ENCODE assay signal across 9 mouse cellular contexts in genomic region chr3:55353169-55353568, GRCm38 (mm10).
A peak's percentile ranks its signal among the peaks of the same experiment; 100 is the strongest.
DNase-seq lines count a peak whose midpoint lies in the region; ATAC-seq lines count a peak whose summit lies in the region.
"Had no signal": no experiment of that assay in that cellular context is flagged by ENCODE, and none has a peak within 500 bp of the region (broad histone marks: within the 10 kb centered on the region; RNA-seq: fewer than 3 reads in every experiment).

No protein-coding gene starts in this region.

- H3K9me3 ChIP-seq in hindbrain, embryonic 12.5 days (replicated peaks), result no peaks in the 10 kb centered on the region
- H3K9me3 ChIP-seq in hindbrain, embryonic 16.5 days (ENCODE audit: control insufficient read depth, low read length), result no peaks in the 10 kb centered on the region
- H3K9me3 ChIP-seq in forebrain, embryonic 13.5 days (replicated peaks), result no peaks in the 10 kb centered on the region
- no peaks in the 10 kb centered on the region for H3K9me3 ChIP-seq in midbrain, embryonic 13.5 days

- H3K4me1 ChIP-seq in hindbrain, embryonic 12.5 days, result peaks cover 64% of the 10 kb centered on the region
- peaks cover 45% of the 10 kb centered on the region for H3K4me1 ChIP-seq in hindbrain, embryonic 16.5 days (ENCODE audit: control insufficient read depth, insufficient read depth, low read depth, low read length)
- peaks cover 63% of the 10 kb centered on the region for H3K4me1 ChIP-seq in forebrain, embryonic 13.5 days
- peaks cover 62% of the 10 kb centered on the region for H3K4me1 ChIP-seq in midbrain, embryonic 13.5 days (replicated peaks)

- no peak overlapping the region for H3K4me3 ChIP-seq in hindbrain, embryonic 12.5 days
- no peak overlapping the region for H3K4me3 ChIP-seq in hindbrain, embryonic 16.5 days (ENCODE audit: low read length)
- H3K4me3 ChIP-seq in forebrain, embryonic 13.5 days, result no peak overlapping the region
- H3K4me3 ChIP-seq in midbrain, embryonic 13.5 days (replicated peaks), result no peak overlapping the region

- ATAC-seq in hindbrain, embryonic 12.5 days (ENCODE audit: low FRiP score), result no peak
- ATAC-seq in hindbrain, embryonic 16.5 days, result no peak
- no peak for ATAC-seq in forebrain, embryonic 13.5 days
- ATAC-seq in midbrain, embryonic 13.5 days, result no peak

- H3K4me2 ChIP-seq in hindbrain, embryonic 12.5 days (replicated peaks), result no peak overlapping the region
- no peak overlapping the region for H3K4me2 ChIP-seq in hindbrain, embryonic 16.5 days (ENCODE audit: low read length)
- H3K4me2 ChIP-seq in forebrain, embryonic 13.5 days, result no peak overlapping the region
- no peak overlapping the region for H3K4me2 ChIP-seq in midbrain, embryonic 13.5 days (replicated peaks)
- H3K4me2 ChIP-seq: lung, embryonic 14.5 days had no signal

- no peaks in the 10 kb centered on the region for H3K36me3 ChIP-seq in hindbrain, embryonic 12.5 days
- H3K36me3 ChIP-seq in hindbrain, embryonic 16.5 days (ENCODE audit: control insufficient read depth, insufficient read depth, low read length), result no peaks in the 10 kb centered on the region
- H3K36me3 ChIP-seq in forebrain, embryonic 13.5 days (ENCODE audit: poor library complexity, severe bottlenecking), result no peaks in the 10 kb centered on the region
- no peaks in the 10 kb centered on the region for H3K36me3 ChIP-seq in midbrain, embryonic 13.5 days

- H3K9ac ChIP-seq in hindbrain, embryonic 12.5 days, result no peak overlapping the region
- no peak overlapping the region for H3K9ac ChIP-seq in hindbrain, embryonic 16.5 days (ENCODE audit: low read depth, low read length)
- H3K9ac ChIP-seq in forebrain, embryonic 13.5 days, result no peak overlapping the region
- no peak overlapping the region for H3K9ac ChIP-seq in midbrain, embryonic 13.5 days (replicated peaks)
- H3K9ac ChIP-seq: lung, embryonic 14.5 days had no signal

- 74% methylated on average over 9 of the region's 9 CpGs for WGBS in hindbrain, embryonic 12.5 days
- 61% methylated on average over 9 of the region's 9 CpGs for WGBS in hindbrain, embryonic 16.5 days
- 80% methylated on average over 9 of the region's 9 CpGs for WGBS in forebrain, embryonic 13.5 days
- 87% methylated on average over 9 of the region's 9 CpGs for WGBS in midbrain, embryonic 13.5 days

- no peaks in the 10 kb centered on the region for H3K27me3 ChIP-seq in hindbrain, embryonic 12.5 days
- H3K27me3 ChIP-seq in hindbrain, embryonic 16.5 days (replicated peaks; ENCODE audit: control insufficient read depth, insufficient read depth, low read length), result no peaks in the 10 kb centered on the region
- H3K27me3 ChIP-seq in forebrain, embryonic 13.5 days, result no peaks in the 10 kb centered on the region
- no peaks in the 10 kb centered on the region for H3K27me3 ChIP-seq in midbrain, embryonic 13.5 days

- peak; percentile 28 for DNase-seq in 3T3-L1 (ENCODE audit: low read depth, low spot score)
- no peak for DNase-seq in cerebellum, postnatal 14 days
- DNase-seq in cerebellum, adult 11 months, result no peak
- no peak for DNase-seq in adrenal gland, postnatal 25 days

- H3K27ac ChIP-seq in hindbrain, embryonic 12.5 days, result peak overlapping the region; percentile 80; the same call in 1 of the 2 replicates
- no peak overlapping the region; the same call in none of the 2 replicates for H3K27ac ChIP-seq in hindbrain, embryonic 16.5 days (ENCODE audit: low read depth, low read length)
- peak overlapping the region; percentile 93 for H3K27ac ChIP-seq in forebrain, embryonic 13.5 days
- H3K27ac ChIP-seq in midbrain, embryonic 13.5 days, result peak overlapping the region; percentile 96
